In genomic region chr11:109472821-109473170, GRCm38 (mm10) we compare ENCODE assay signal across 9 mouse cellular contexts. TPM values are rescaled to one million over a fixed set of nuclear protein-coding genes. Genes with fewer than 3 reads are reported as not detected.
DNase-seq lines count a peak whose midpoint lies in the region; ATAC-seq and TF ChIP-seq lines count a peak whose summit lies in the region.
"Had no signal": no experiment of that assay in that cellular context is flagged by ENCODE, and none has a peak within 500 bp of the region (broad histone marks: within the 10 kb centered on the region; RNA-seq: fewer than 3 reads in every experiment).

No protein-coding gene starts in this region.

- peak overlapping the region; percentile 88 for H3K27ac ChIP-seq in heart, postnatal 0 days (ENCODE audit: low read depth)
- peak overlapping the region; percentile 85 for H3K27ac ChIP-seq in midbrain, embryonic 11.5 days (ENCODE audit: low read depth, low read length)

- peak; percentile 28; the same call in 1 of the 2 replicates for ATAC-seq in heart, postnatal 0 days (ENCODE audit: insufficient read depth, low read depth)
- ATAC-seq in midbrain, embryonic 11.5 days (ENCODE audit: low FRiP score) = no peak

- 0 out of 2 replicates have a peak, but pooled peaks cover 8% of the 10 kb centered on the region for H3K27me3 ChIP-seq in heart, postnatal 0 days (ENCODE audit: control insufficient read depth, insufficient read depth, low read length)
- peaks cover 7% of the 10 kb centered on the region for H3K27me3 ChIP-seq in midbrain, embryonic 11.5 days (ENCODE audit: control insufficient read depth, insufficient read depth, low read length)

- DNase-seq in heart, postnatal 0 days (ENCODE audit: low spot score) = no peak
- DNase-seq in heart, postnatal 36 days = no peak
- peak; percentile 75 for DNase-seq in MEL-GATA-1-ER (ENCODE audit: extremely low read depth, low read depth)
- DNase-seq in forelimb bud, embryonic 11.5 days (ENCODE audit: low read depth, low spot score) = peak; percentile 59
- DNase-seq in midbrain, embryonic 11.5 days (ENCODE audit: low spot score, missing footprints) = no peak
- DNase-seq in right cerebral cortex, postnatal 4 days = no peak
- no peak for DNase-seq in urinary bladder, adult 18-20 months (ENCODE audit: low spot score in 2 of 2)
- DNase-seq in ovary, postnatal 10 days (ENCODE audit: low spot score) = no peak

- H3K36me3 ChIP-seq in heart, postnatal 0 days (replicated peaks; ENCODE audit: control insufficient read depth, insufficient read depth, low read length) = no peaks in the 10 kb centered on the region
- no peaks in the 10 kb centered on the region for H3K36me3 ChIP-seq in midbrain, embryonic 11.5 days (ENCODE audit: control insufficient read depth, insufficient read depth, low read length)

- intact Hi-C loops in heart, postnatal 36 days (cut with DNase I) = no loop called here

- no peak for TF ChIP-seq CTCF in heart, postnatal 0 days (IDR thresholded peaks at IDR 0.05; ENCODE audit: low read depth)

- H3K4me2 ChIP-seq in heart, postnatal 0 days (ENCODE audit: low read depth, low read length) = peak overlapping the region; percentile 98
- peak overlapping the region; percentile 73 for H3K4me2 ChIP-seq in midbrain, embryonic 11.5 days

- no peaks in the 10 kb centered on the region for H3K9me3 ChIP-seq in heart, postnatal 0 days (replicated peaks; ENCODE audit: control insufficient read depth, low read length)
- H3K9me3 ChIP-seq in midbrain, embryonic 11.5 days (ENCODE audit: control insufficient read depth, low read length) = no peaks in the 10 kb centered on the region

- H3K9ac ChIP-seq in heart, postnatal 0 days (replicated peaks; ENCODE audit: low read depth, low read length) = peak overlapping the region; percentile 83
- H3K9ac ChIP-seq in midbrain, embryonic 11.5 days (ENCODE audit: low read length) = peak overlapping the region; percentile 95

- peak overlapping the region; percentile 86 for H3K4me3 ChIP-seq in heart, postnatal 0 days (ENCODE audit: low read depth, low read length)
- peak overlapping the region; percentile 76 for H3K4me3 ChIP-seq in midbrain, embryonic 11.5 days (ENCODE audit: low read depth, low read length)

- WGBS in heart, postnatal 0 days = under 1% methylated on average over 12 of the region's 13 CpGs
- WGBS in midbrain, embryonic 11.5 days = under 1% methylated on average over 12 of the region's 13 CpGs

- 0 out of 2 replicates have a peak, but pooled peaks cover 3% of the 10 kb centered on the region for H3K4me1 ChIP-seq in heart, postnatal 0 days (ENCODE audit: control insufficient read depth, insufficient read depth)
- H3K4me1 ChIP-seq in midbrain, embryonic 11.5 days (ENCODE audit: control insufficient read depth, insufficient read depth, low read length) = peaks cover 31% of the 10 kb centered on the region

- TF ChIP-seq EP300 in heart, postnatal 0 days (IDR thresholded peaks at IDR 0.05; ENCODE audit: low read depth) = no peak

RNA-seq across cellular contexts. Expression of gene Arsg, which starts 0.4 kb away (rescaled TPM):
- 4.3 and 5.9 TPM in 2 replicates for total RNA-seq in heart, postnatal 0 days (2014; rRNA removed; ENCODE audit: low replicate concordance)
- polyA plus RNA-seq in heart, postnatal 0 days (2015; fragmentation: Nextera tagmentation; extraction: Ambion mirVana) = 3.8 and 4.3 TPM in 2 replicates
- total RNA-seq in heart, postnatal 36 days (2021) = 1 to 10 TPM; 1.4 to 1.9 TPM
- polyA plus RNA-seq in midbrain, embryonic 11.5 days (2014; fragmentation: Nextera tagmentation; extraction: Ambion mirVana) = 2.9 and 4.7 TPM in 2 replicates

RNA-seq across cellular contexts. Expression of gene Slc16a6, which starts 0.6 kb away (rescaled TPM):
- total RNA-seq in heart, postnatal 0 days (2014; rRNA removed; ENCODE audit: low replicate concordance) = 11.9 and 13.2 TPM in 2 replicates
- polyA plus RNA-seq in heart, postnatal 0 days (2015; fragmentation: Nextera tagmentation; extraction: Ambion mirVana) = 4.6 and 8.2 TPM in 2 replicates
- total RNA-seq in heart, postnatal 36 days (2021) = 1 to 10 TPM; 5.5 to 7.4 TPM
- 3.6 TPM in 2 replicates for polyA plus RNA-seq in midbrain, embryonic 11.5 days (2014; fragmentation: Nextera tagmentation; extraction: Ambion mirVana)

RNA-seq across cellular contexts. Expression of gene Amz2, which starts 47.0 kb away (rescaled TPM):
- total RNA-seq in heart, postnatal 0 days (2014; rRNA removed; ENCODE audit: low replicate concordance) = 36.9 and 65.6 TPM in 2 replicates
- 33.7 and 36.2 TPM in 2 replicates for polyA plus RNA-seq in heart, postnatal 0 days (2015; fragmentation: Nextera tagmentation; extraction: Ambion mirVana)
- total RNA-seq in heart, postnatal 36 days (2021) = 10 to 100 TPM; 51.9 to 56.7 TPM
- 46.8 and 49.0 TPM in 2 replicates for polyA plus RNA-seq in midbrain, embryonic 11.5 days (2014; fragmentation: Nextera tagmentation; extraction: Ambion mirVana)

RNA-seq across cellular contexts. Expression of gene 9930022D16Rik, which starts 59.1 kb away (rescaled TPM):
- total RNA-seq in heart, postnatal 0 days (2014; rRNA removed; ENCODE audit: low replicate concordance) = not detected in 2 replicates
- not detected in 2 replicates for polyA plus RNA-seq in heart, postnatal 0 days (2015; fragmentation: Nextera tagmentation; extraction: Ambion mirVana)
- total RNA-seq in heart, postnatal 36 days (2021) = not detected
- not detected in 2 replicates for polyA plus RNA-seq in midbrain, embryonic 11.5 days (2014; fragmentation: Nextera tagmentation; extraction: Ambion mirVana)
- polyA plus RNA-seq: Patski had no signal

Comparison
In these comparisons a context has a peak if more than half of its experiments do, and no peak if none do; other contexts are left out.
1. DNase-seq: peak in MEL-GATA-1-ER (single experiment) and forelimb bud, embryonic 11.5 days (single experiment); none in heart, postnatal 0 days (single experiment), heart, postnatal 36 days (0 of 2), midbrain, embryonic 11.5 days (single experiment), right cerebral cortex, postnatal 4 days (single experiment), urinary bladder, adult 18-20 months (0 of 2) and ovary, postnatal 10 days (single experiment).